Mouse (Mus musculus): ENCODE measurements around the gene Stpg1.

Stpg1 gene

GRCm38 (mm10) chr4:135565400-135565799 is 70.8 kb downstream of the Stpg1 start:
- DNase-seq: peak; percentile 48

- no peak for DNase-seq
Measured at GRCm38 (mm10) chr4:135567042-135567441, 72.5 kb downstream of the Stpg1 start.

GRCm38 (mm10) chr4:135567484-135567883 is 72.9 kb downstream of the Stpg1 start:
- DNase-seq: no peak

GRCm38 (mm10) chr4:135569201-135569600 is 74.6 kb downstream of the Stpg1 start:
- DNase-seq: peak; percentile 37

GRCm38 (mm10) chr4:135570152-135571036 is 75.8 kb downstream of the Stpg1 start:
- DNase-seq: peak; percentile 43

- DNase-seq: no peak
Measured at GRCm38 (mm10) chr4:135571037-135571550, 76.5 kb downstream of the Stpg1 start.

GRCm38 (mm10) chr4:135572276-135572675 is 77.7 kb downstream of the Stpg1 start:
- DNase-seq: no peak

GRCm38 (mm10) chr4:135573251-135573808 is 78.7 kb downstream of the Stpg1 start, which contains the start of gene Grhl3:
Gene Grhl3, minus strand, starts transcription at chr4:135573630.
- DNase-seq: peak; percentile 28

GRCm38 (mm10) chr4:135575365-135576140 is 81.0 kb downstream of the Stpg1 start:
- no peak for DNase-seq

GRCm38 (mm10) chr4:135578490-135578889 is 83.9 kb downstream of the Stpg1 start:
- no peak for DNase-seq

- no peak for DNase-seq
Measured at GRCm38 (mm10) chr4:135579695-135580094, 85.1 kb downstream of the Stpg1 start.

GRCm38 (mm10) chr4:135581222-135581910 is 86.8 kb downstream of the Stpg1 start:
- no peak for DNase-seq

- DNase-seq: no peak
Measured at GRCm38 (mm10) chr4:135584838-135585237, 90.2 kb downstream of the Stpg1 start.

Measured in kidney, adult 11 months (tissue).